Mouse (Mus musculus): Measurements from ENCODE around the gene Slc2a4.
"Not testable (repeated sequence)": the region's sequence is repeated elsewhere in the genome, so short reads cannot be mapped to it uniquely, and the experiment has no call there.

The Slc2a4 gene

GRCm38 (mm10) chr11:69970222-69970621 is 22.2 kb upstream of the Slc2a4 start:
- DNase-seq: no peak

DNA sequence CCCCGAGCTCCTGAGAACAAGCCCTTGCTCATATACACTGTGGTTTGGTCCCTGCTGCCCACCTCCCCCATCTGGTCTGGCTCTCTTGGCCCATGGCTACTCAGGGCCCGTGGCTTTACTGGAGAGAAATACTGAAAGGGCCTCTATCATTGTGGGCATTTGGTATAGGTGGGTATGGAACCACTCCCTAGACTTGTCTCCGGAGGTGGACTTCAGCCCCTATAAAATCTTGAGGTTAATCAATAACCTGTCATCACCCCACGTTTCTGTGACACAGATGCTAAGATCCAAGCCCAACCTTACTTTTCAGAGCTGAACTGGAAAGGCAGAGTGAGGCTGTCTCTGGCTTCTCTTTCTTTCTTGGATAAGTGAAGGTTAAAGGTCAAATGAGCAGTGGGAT is 20.8 kb upstream of the Slc2a4 start:
- DNase-seq: no peak

- no peak for DNase-seq
These were observed 19.0 kb upstream of the Slc2a4 start for GRCm38 (mm10) chr11:69966860-69967517.

DNA sequence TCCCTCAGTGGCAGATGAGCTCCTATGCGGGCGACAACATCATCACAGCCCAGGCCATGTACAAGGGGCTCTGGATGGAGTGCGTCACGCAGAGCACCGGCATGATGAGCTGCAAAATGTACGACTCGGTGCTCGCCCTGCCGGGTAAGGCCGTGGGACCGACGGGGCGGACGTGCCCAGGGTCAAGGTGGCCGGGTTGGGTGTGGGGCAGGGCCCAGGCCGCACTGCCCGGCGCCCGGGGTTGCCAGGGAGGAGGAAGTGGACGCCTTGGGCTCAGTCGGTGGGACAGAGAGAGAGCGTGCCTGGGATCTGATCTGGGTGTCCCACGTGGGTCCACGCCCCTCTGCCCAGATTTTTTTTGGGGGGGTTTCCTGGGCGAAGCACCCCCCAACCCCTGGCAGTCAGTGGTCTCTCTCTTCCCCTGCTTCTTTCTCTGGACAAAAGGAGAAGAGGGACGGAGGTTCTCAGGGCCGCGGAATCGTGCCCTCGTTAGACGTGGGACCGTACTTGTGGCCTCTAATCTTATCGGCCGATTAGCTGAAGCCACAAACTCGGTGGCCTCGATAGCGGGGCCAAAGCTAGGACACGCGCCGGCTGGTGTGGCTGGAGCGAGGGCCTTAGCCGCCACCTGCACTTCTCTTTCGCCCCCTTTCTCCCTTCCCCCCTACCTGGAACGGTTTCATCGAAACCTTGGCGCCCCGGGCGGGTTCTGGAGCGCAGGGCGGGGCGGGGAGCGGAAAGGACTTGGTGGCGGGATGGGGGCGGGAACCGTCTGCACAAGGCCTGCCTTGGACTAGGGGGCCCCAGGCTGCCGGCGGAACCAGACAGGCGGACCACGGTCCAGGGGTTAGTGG is 18.2 kb upstream of the Slc2a4 start:
- DNase-seq: no peak

DNA sequence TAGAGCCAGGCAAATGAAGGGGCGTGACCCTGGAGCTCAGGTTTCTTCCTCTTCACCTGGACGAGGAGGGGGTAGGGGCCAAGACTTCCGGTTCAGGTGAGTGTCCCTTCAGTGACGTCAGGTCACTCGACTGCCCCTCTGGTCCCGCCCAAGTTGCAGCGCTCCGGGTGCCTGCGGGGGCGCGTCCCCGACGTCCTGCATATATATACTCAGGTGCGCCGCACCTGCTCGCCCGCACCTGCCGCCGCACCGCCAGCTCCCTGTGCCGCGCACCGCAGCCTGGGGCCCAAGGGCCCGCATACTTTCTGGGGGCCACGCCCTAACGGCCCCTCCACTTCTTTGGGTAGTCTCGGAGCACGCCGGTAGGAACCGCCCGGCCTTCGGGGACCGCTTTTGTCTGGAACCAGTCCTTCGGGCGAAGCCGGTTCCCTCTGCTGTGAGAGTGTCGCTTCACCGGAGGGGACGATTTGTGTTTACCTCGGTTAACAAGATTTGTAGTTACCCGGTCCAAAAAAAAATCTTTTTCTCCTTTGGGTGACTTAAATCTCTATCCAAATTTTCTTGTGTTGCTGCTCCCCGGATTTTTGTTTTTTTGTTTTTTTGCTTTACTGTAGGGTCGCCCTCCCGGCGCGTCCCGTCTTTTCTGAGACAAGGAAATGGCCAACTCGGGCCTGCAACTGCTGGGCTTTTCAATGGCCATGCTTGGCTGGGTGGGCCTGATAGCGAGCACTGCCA is 17.4 kb upstream of the Slc2a4 start:
- DNase-seq: no peak

DNA sequence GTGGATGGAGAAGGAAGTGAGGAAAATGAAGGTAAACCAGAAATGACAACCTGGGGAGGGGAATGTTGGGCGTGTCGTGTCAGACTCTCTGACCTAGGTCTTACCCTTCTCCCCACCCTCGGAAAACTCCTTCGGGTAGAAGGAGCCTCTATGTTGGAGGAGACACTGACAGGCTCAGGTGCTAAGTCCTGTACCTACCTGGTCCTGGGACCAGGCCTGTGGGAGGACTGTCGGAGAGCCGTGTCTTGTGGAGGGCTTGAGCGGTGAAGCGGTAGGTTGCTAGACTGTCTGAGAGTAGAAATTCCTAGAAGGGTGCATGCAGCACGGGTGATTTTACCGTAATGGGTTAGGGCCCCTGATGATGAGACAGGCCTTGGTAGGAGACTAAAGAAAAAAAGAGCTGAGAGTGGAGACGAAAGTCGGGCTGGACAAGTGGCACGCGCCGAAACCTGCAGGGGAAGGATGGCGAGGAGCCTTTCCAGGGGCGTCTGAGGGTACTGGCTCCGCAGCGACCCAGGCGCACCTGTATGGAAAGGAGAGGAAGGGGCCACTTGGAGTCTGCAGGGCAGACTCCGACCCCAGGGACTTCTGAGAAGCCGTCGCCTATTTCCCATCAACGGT is 16.8 kb upstream of the Slc2a4 start, which contains the start of gene Cldn7:
Gene Cldn7 (plus strand): TSS at position 130 of the 621 bp plus-strand sequence.
- no peak for DNase-seq

DNA sequence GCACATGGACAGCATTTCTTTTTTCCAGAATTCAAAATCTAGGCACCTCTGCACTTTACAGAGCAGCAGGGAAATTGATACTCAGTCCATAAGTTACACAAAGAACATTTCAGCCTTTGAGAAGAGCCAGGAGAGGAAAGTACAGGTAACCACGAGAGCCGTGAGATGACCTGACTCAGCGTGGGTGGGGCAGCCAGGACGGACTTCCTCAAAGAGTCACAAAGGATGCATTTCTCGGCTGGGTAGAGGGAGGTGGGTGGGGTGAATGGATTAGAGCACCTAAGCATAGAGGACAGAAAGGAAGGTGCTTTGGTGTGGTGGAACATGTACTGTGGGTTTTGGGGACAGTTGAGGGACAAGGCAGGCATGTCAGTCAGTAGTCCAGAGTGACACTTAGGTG is 13.9 kb upstream of the Slc2a4 start:
- no peak for DNase-seq

- no peak for DNase-seq
These were observed 12.6 kb upstream of the Slc2a4 start for GRCm38 (mm10) chr11:69960616-69961015.

DNA sequence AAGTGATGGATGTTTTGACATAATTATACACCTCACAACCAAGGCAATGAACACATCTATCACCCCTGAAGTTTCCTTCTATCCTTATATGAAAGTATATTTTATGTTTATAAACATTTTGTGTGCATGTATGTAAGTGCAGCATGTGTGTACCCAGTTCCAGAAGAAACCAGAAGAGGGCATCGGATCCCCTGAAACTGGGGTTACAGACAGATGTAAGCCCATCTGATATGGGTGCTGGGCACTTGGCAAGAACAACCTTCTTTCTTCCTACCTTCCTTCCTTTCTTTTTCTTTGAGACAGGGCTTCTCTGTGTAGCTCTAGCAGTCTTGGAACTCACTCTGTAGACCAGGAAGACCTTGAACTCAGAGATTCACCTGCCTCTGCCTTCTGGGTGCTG is 8.2 kb upstream of the Slc2a4 start:
- no peak for DNase-seq

DNA sequence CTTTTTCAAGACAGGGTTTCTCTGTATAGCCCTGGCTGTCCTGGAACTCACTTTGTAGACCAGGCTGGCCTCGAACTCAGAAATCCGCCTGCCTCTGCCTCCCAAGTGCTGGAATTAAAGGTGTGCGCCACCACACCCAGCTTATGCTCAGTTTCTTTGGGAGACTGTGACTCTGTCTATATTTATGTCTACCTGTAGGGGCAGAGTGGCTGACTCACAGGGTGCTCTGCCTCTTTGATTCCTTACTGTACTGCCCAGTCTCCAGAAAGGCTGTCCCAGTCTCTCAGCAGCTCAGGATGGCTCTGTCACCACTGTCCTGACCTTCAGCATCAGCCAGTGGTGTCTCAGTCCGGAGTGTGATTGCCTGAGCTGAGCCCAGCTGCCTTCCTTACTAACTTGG is 7.6 kb upstream of the Slc2a4 start:
- not testable (repeated sequence) for DNase-seq

DNA sequence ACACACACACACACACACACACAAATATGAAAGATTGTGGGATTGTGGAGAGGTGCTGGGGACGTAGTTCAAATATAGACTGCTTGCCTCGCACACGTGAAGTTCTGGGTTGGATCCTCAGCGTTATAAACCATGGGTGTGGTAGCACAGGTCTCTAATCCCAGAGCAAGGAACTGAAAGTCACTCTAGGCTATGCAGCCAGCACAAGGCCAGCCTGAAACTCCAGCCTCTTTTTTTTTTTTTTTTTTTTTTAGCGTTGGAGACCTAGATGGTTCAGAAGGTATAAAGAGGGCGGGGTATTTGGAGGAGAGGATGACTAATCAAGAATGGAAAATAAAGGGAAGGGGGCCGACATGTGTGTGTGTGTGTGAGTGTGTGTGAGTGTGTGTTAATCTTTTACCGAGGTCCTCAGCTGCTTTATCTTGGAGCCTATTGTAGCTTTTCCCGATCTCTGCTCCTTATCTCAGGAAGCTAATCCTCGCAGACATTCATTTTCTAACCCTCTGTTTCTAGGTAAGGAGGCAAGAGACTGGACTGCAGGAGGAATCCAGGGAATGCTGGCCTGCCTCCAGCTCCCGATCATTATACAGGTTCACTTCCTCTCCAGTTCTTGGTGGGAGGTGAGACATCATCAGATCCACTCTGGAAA is 5.4 kb upstream of the Slc2a4 start:
- DNase-seq: no peak

- DNase-seq: no peak
These were observed 4.3 kb upstream of the Slc2a4 start for GRCm38 (mm10) chr11:69952274-69952673.

DNA sequence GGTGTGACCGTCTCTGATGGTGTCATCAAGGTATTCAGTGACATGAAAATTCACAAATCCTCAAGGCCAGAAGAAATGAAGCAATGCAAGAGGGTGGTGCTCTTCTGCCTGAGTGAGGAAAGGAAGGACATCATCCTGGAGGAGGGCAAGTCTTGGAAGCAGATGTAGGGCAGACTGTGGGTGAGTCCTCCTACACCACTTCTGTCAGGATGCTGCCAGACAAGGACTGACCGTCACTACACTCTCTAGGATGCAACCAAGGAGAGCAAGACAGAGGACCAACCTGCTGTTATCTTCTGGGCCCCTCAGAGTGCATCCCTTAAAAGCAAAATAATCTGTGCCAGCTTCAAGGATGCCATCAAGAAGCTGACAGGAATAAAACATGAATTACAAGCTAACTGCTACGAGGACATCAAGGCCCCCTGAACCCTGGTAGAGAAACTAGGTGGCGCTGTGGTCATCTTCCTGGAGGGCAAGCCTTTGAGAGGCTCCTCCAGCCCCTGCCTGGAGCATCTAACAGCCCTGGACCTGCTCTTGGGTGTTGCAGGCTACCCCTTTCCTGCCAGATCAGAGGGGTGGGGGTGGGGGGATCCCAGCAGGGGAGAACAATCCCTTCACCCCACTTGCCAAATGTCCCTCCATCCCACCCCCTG is 2.9 kb upstream of the Slc2a4 start:
- no peak for DNase-seq

DNA sequence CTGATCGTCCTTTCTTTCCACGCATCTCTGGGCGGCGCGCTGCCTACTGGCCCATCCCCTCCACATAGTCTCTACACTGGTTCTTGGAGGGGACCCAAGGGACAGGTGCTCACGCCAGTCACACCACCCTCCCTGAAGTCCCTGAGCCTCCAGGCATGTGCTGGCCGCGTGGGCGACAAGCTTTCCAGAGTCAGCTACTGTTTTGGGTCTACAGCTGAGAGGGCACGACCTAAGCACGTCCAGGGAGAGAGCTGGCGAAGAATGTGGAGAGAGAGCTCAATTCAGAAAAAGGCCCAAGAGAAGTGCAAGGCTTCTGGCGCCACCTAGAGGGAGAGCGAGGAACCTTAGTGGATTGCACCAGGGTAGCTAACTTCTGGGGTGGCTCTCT is 769 bp upstream of the Slc2a4 start:
- DNase-seq: peak; percentile 87

DNA sequence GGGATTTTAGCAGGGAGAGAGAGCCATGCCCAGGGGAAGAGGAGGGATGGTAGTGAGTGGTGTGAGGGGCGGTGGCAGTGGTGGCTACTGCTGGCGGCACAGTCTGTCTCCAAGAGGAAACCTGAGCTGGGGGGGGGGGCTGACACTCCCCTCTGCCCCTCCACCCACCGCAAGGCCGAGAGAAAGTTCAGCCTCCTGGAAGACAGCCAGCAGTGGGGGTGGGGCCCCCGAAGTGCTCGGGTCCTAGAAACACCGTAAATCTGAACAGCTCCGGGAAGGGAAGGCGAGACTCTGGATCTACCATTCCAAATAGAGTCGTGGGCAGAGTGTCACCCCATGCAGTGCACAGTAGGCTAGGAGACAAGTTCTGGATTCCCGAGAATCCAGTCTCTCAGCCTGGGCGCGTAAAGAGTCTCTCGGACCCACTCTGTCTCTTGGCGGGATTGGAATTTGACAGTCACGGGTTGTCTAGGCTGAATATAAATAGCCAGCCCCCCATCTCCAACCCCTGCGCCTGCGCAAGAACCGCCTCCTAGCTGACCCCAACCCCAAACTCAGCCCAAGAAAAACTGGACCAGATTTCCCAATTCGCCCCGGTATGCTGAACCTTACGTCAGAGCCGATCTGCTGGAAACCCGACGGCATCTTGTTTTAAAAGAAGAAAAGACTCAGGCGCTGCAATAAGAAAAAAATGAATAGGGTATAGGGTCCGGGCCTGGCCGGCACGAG is 487 bp downstream of the Slc2a4 start:
- no peak for DNase-seq

GRCm38 (mm10) chr11:69945997-69946891 is 1.7 kb downstream of the Slc2a4 start:
- DNase-seq: no peak

DNA sequence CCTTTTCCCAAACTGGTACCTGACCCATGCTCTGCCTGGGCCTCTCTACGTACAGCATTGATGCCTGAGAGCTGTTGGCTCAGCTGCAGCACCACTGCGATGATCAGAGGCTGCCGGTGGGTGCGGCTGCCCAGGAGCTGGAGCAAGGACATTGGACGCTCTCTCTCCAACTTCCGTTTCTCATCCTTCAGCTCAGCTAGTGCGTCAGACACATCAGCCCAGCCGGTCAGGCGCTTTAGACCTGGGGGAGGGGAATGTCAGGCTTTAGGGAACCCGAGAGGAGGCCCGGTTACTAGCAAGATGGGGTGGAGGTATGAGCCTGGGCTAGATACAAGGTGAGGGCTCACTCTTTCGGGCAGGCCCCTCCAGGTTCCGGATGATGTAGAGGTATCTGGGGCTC is 2.8 kb downstream of the Slc2a4 start:
- DNase-seq: no peak

DNA sequence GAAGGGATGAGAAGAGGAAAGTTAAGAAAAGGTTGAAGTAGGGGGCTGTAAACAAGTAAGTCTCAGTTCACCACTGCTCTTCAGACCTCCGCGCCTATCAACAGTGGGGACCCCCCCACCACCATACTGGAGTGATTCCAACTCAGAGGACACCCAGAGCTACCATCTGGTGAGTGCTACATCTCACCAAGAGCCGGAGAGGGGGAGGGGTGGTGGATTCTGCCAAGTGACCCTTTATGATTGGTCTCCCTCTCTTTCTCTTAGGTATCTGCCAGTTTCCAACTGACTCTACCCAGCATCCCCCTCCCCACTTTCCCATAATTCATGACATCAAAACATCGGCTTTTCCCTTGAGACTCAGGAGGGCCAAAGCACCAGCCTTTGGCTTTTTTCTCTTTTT is 7.0 kb downstream of the Slc2a4 start:
- no peak for DNase-seq

- DNase-seq: no peak
These were observed 8.3 kb downstream of the Slc2a4 start for GRCm38 (mm10) chr11:69939731-69940130.

- no peak for DNase-seq
These were observed 8.8 kb downstream of the Slc2a4 start for GRCm38 (mm10) chr11:69939181-69939580.

All from thymus, postnatal 25 days (tissue).